Mouse (Mus musculus): ENCODE results near the gene Gm15114.
"Not testable (repeated sequence)": the region's sequence is repeated elsewhere in the genome, so short reads cannot be mapped to it uniquely, and the experiment has no call there.

Gene Gm15114

DNA sequence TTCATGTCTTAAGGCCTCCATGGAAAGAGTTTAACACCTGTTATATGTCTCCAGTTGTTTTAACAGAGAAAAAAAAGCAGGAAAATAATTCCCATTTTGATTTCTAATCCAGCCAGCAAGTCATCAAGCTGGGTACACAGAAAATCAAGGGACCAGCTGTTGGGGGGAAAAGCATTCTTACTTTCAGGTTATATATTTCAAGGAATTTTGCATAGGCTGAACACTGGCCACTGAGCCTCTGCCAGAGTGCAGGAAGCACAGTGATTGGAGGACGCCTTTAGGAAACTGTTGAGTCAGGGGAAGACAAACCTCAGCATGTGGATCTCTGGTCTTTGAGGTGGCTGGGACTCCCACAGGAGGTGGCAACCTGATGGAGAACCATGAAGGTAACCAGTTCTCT, at the start of gene Gm15114:
Gene Gm15114, plus strand, starts transcription at position 301 of the 400 bp plus-strand sequence.
- DNase-seq: not testable (repeated sequence)

Measured in lung, postnatal 36 days (tissue).